Mouse (Mus musculus): ENCODE results near the gene Klhl10. TPM values are rescaled to one million over a fixed set of nuclear protein-coding genes. Genes with fewer than 3 reads are reported as not detected.

The Klhl10 gene
- polyA plus RNA-seq (2015; fragmentation: Nextera tagmentation; extraction: Ambion mirVana) = 0.77 and 1.0 TPM in 2 replicates

GRCm38 (mm10) chr11:100441797-100442196 is at the start of gene Klhl10, which contains the start of gene Nt5c3b:
Klhl10 (plus strand) TSS chr11:100441917.
Nt5c3b (minus strand) TSS chr11:100441808.
- Histone ChIP-seq H3K4me3 (peak within 1 kb of the TSS; percentile 91), H3K4me2 (peak within 1 kb of the TSS; percentile 85), H3K9me3 (no peaks in the 10 kb centered on the region), H3K9ac (peak within 1 kb of the TSS; percentile 94), H3K27me3 (no peaks in the 10 kb centered on the region), H3K36me3 (peaks cover 5% of the 10 kb centered on the region; the same call in 1 of the 2 replicates), H3K27ac (replicated peaks) (peak within 1 kb of the TSS; percentile 82), H3K4me1 (replicated peaks) (peaks cover 18% of the 10 kb centered on the region)
- ATAC-seq (ENCODE audit: low FRiP score, low read depth) = no peak
- 82% methylated on average over 8 of the region's 8 CpGs for WGBS

- Histone ChIP-seq H3K4me3 (no peak overlapping the region), H3K4me1 (replicated peaks) (peaks cover 61% of the 10 kb centered on the region), H3K9me3 (no peaks in the 10 kb centered on the region), H3K4me2 (no peak overlapping the region), H3K9ac (no peak overlapping the region), H3K36me3 (no peaks in the 10 kb centered on the region), H3K27ac (replicated peaks) (no peak overlapping the region), H3K27me3 (no peaks in the 10 kb centered on the region)
- no peak for ATAC-seq (ENCODE audit: low FRiP score, low read depth)
- 82% methylated on average over 5 of the region's 5 CpGs for WGBS
Observed at GRCm38 (mm10) chr11:100392958-100393357, 48.8 kb upstream of the Klhl10 start.

GRCm38 (mm10) chr11:100393733-100394132 is 48.0 kb upstream of the Klhl10 start:
- Histone ChIP-seq H3K4me1 (replicated peaks) (peaks cover 59% of the 10 kb centered on the region), H3K9ac (no peak overlapping the region), H3K27me3 (no peaks in the 10 kb centered on the region), H3K4me3 (no peak overlapping the region), H3K36me3 (no peaks in the 10 kb centered on the region), H3K27ac (replicated peaks) (no peak overlapping the region), H3K9me3 (no peaks in the 10 kb centered on the region), H3K4me2 (no peak overlapping the region)
- 82% methylated on average over 7 of the region's 7 CpGs for WGBS
- ATAC-seq (ENCODE audit: low FRiP score, low read depth) = no peak

GRCm38 (mm10) chr11:100394353-100395074 is 47.2 kb upstream of the Klhl10 start:
- 67% methylated on average over 5 of the region's 5 CpGs for WGBS
- Histone ChIP-seq H3K9ac (no peak overlapping the region), H3K4me3 (no peak overlapping the region), H3K36me3 (no peaks in the 10 kb centered on the region), H3K27ac (replicated peaks) (no peak overlapping the region), H3K4me1 (replicated peaks) (peaks cover 59% of the 10 kb centered on the region), H3K9me3 (no peaks in the 10 kb centered on the region), H3K27me3 (no peaks in the 10 kb centered on the region), H3K4me2 (peak overlapping the region; percentile 77; the same call in 1 of the 2 replicates)
- ATAC-seq (ENCODE audit: low FRiP score, low read depth) = no peak

- H3K4me3 ChIP-seq = peak overlapping the region; percentile 63
- 43% methylated on average over 11 of the region's 11 CpGs for WGBS
Observed at GRCm38 (mm10) chr11:100395200-100395599, 46.5 kb upstream of the Klhl10 start.

GRCm38 (mm10) chr11:100395861-100396631 is 45.7 kb upstream of the Klhl10 start:
- 31% methylated on average over 17 of the region's 17 CpGs for WGBS
- Histone ChIP-seq H3K4me2 (peak overlapping the region; percentile 77), H3K4me1 (replicated peaks) (peaks cover 47% of the 10 kb centered on the region), H3K4me3 (peak overlapping the region; percentile 63), H3K27me3 (no peaks in the 10 kb centered on the region), H3K27ac (replicated peaks) (peak overlapping the region; percentile 77), H3K9me3 (no peaks in the 10 kb centered on the region), H3K9ac (peak overlapping the region; percentile 72), H3K36me3 (no peaks in the 10 kb centered on the region)
- no peak for ATAC-seq (ENCODE audit: low FRiP score, low read depth)

More at GRCm38 (mm10) chr11:100395200-100395599, 46.5 kb upstream of the Klhl10 start:
- Histone ChIP-seq H3K27ac (replicated peaks) (no peak overlapping the region), H3K27me3 (no peaks in the 10 kb centered on the region), H3K4me2 (peak overlapping the region; percentile 77), H3K36me3 (no peaks in the 10 kb centered on the region), H3K9me3 (no peaks in the 10 kb centered on the region), H3K4me1 (replicated peaks) (peaks cover 54% of the 10 kb centered on the region), H3K9ac (0 out of 2 replicates have a peak overlapping the region, but pooled peaks have one; percentile 72)
- ATAC-seq (ENCODE audit: low FRiP score, low read depth) = no peak

GRCm38 (mm10) chr11:100396886-100397599 is 44.7 kb upstream of the Klhl10 start:
- no peaks in the 10 kb centered on the region for H3K27me3 ChIP-seq
- H3K9me3 ChIP-seq = no peaks in the 10 kb centered on the region
- H3K4me3 ChIP-seq = peak overlapping the region; percentile 63
- 3% methylated on average over 37 of the region's 42 CpGs for WGBS
- no peaks in the 10 kb centered on the region for H3K36me3 ChIP-seq
- ATAC-seq (ENCODE audit: low FRiP score, low read depth) = peak; percentile 13
- peak overlapping the region; percentile 77 for H3K27ac ChIP-seq (replicated peaks)
- H3K4me1 ChIP-seq (replicated peaks) = peaks cover 47% of the 10 kb centered on the region
- peak overlapping the region; percentile 77 for H3K4me2 ChIP-seq
- H3K9ac ChIP-seq = peak overlapping the region; percentile 72

GRCm38 (mm10) chr11:100397600-100398389 is 43.9 kb upstream of the Klhl10 start, which contains the start of gene Jup:
Jup (minus strand) TSS chr11:100397763.
- Histone ChIP-seq H3K36me3 (no peaks in the 10 kb centered on the region), H3K27ac (replicated peaks) (peak within 1 kb of the TSS; percentile 77), H3K4me3 (peak within 1 kb of the TSS; percentile 63), H3K9ac (peak within 1 kb of the TSS; percentile 72), H3K4me1 (replicated peaks) (peaks cover 44% of the 10 kb centered on the region), H3K4me2 (peak within 1 kb of the TSS; percentile 77), H3K9me3 (no peaks in the 10 kb centered on the region), H3K27me3 (no peaks in the 10 kb centered on the region)
- ATAC-seq (ENCODE audit: low FRiP score, low read depth) = peak; percentile 99
- 1% methylated on average over 37 of the region's 37 CpGs for WGBS

GRCm38 (mm10) chr11:100398517-100398916 is 43.2 kb upstream of the Klhl10 start:
- no peaks in the 10 kb centered on the region for H3K27me3 ChIP-seq
- H3K9me3 ChIP-seq = no peaks in the 10 kb centered on the region
- no peak for ATAC-seq (ENCODE audit: low FRiP score, low read depth)
- 0 out of 2 replicates have a peak overlapping the region, but pooled peaks have one; percentile 77 for H3K4me2 ChIP-seq
- no peak overlapping the region for H3K9ac ChIP-seq
- H3K4me3 ChIP-seq = no peak overlapping the region
- H3K36me3 ChIP-seq = no peaks in the 10 kb centered on the region
- no peak overlapping the region for H3K27ac ChIP-seq (replicated peaks)
- H3K4me1 ChIP-seq (replicated peaks) = peaks cover 38% of the 10 kb centered on the region
- WGBS = 95% methylated on average over 7 of the region's 7 CpGs

GRCm38 (mm10) chr11:100399320-100399719 is 42.4 kb upstream of the Klhl10 start:
- H3K4me2 ChIP-seq = no peak overlapping the region
- no peak overlapping the region for H3K9ac ChIP-seq
- ATAC-seq (ENCODE audit: low FRiP score, low read depth) = no peak
- no peaks in the 10 kb centered on the region for H3K27me3 ChIP-seq
- no peak overlapping the region for H3K27ac ChIP-seq (replicated peaks)
- no peaks in the 10 kb centered on the region for H3K9me3 ChIP-seq
- WGBS = 80% methylated on average over 9 of the region's 9 CpGs
- no peaks in the 10 kb centered on the region for H3K36me3 ChIP-seq
- no peak overlapping the region for H3K4me3 ChIP-seq
- H3K4me1 ChIP-seq (replicated peaks) = peaks cover 34% of the 10 kb centered on the region

Measured in hindbrain, embryonic 15.5 days (tissue).